Mouse (Mus musculus) heart, embryonic 13.5 days (tissue): ENCODE measurements around the gene Rerg. TPM values are rescaled to one million over a fixed set of nuclear protein-coding genes. Genes with fewer than 3 reads are reported as not detected.

Source experiments
- ATAC-seq: fragments of 200-750 bp; cut with Nextera tagmentation; 2 replicates; pipeline ENCODE4 v1.8.0; 2017; ENCODE audit warnings: moderate TSS enrichment; ENCODE audit not compliant: insufficient number of reproducible peaks, low FRiP score, low TSS enrichment; ENCODE audit errors: extremely low read depth
- H3K27ac ChIP-seq: fragments of 300-500 bp; sonication (generic); replicated peaks from 2 replicates; pipeline ENCODE4 v1.5.1; 2015; ENCODE audit warnings: moderate library complexity, mild to moderate bottlenecking, inconsistent platforms
- H3K27me3 ChIP-seq: fragments of 300-500 bp; sonication (generic); replicated peaks from 2 replicates; pipeline ENCODE4 v1.6.1; 2015; ENCODE audit warnings: mild to moderate bottlenecking, inconsistent platforms
- H3K36me3 ChIP-seq: fragments of 300-500 bp; sonication (generic); 2 replicates; pipeline ENCODE4 v1.6.1; 2015; ENCODE audit warnings: mild to moderate bottlenecking, inconsistent platforms
- H3K4me1 ChIP-seq: fragments of 300-500 bp; sonication (generic); 2 replicates; pipeline ENCODE4 v1.6.1; 2015; ENCODE audit warnings: inconsistent platforms
- H3K4me2 ChIP-seq: fragments of 300-500 bp; sonication (generic); 2 replicates; pipeline ENCODE4 v1.6.1; 2015; ENCODE audit warnings: inconsistent platforms, mild to moderate bottlenecking, moderate library complexity
- H3K4me3 ChIP-seq: fragments of 300-500 bp; sonication (generic); 2 replicates; pipeline ENCODE4 v1.5.1; 2015; ENCODE audit warnings: moderate library complexity, mild to moderate bottlenecking, inconsistent platforms
- H3K9ac ChIP-seq: fragments of 300-500 bp; sonication (generic); 2 replicates; pipeline ENCODE4 v1.6.1; 2015; ENCODE audit warnings: inconsistent platforms, mild to moderate bottlenecking, moderate library complexity
- H3K9me3 ChIP-seq: fragments of 300-500 bp; sonication (generic); 2 replicates; pipeline ENCODE4 v1.6.1; 2016; ENCODE audit warnings: inconsistent platforms
- WGBS: fragments of 180-500 bp; shearing (Covaris S2); methylation state at CpG from one replicate; pipeline ENCODE4 v1.1.7; 2015; ENCODE audit warnings: mixed read lengths; 5-methylcytosine and 5-hydroxymethylcytosine counted together
- polyA plus RNA-seq: library from polyadenylated mRNA; unstranded; fragments of >200 nt; fragmentation: Nextera tagmentation; extraction: Ambion mirVana; gene quantifications from 2 replicates; pipeline ENCODE4 v1.2.1, GENCODE M21; 2015

Rerg gene
- polyA plus RNA-seq, 1 experiment from 2014 or later: 5.2 TPM

GRCm38 (mm10) chr6:137191026-137191425 lies 20.7 kb upstream of the Rerg start:
- no peak overlapping the region for H3K9ac ChIP-seq
- H3K27ac ChIP-seq: no peak overlapping the region
- 81% methylated on average over 11 of the region's 11 CpGs for WGBS
- H3K4me3 ChIP-seq: no peak overlapping the region
- H3K36me3 ChIP-seq: no peaks in the 10 kb centered on the region
- no peaks in the 10 kb centered on the region for H3K9me3 ChIP-seq
- no peak overlapping the region for H3K4me2 ChIP-seq
- H3K27me3 ChIP-seq: no peaks in the 10 kb centered on the region
- H3K4me1 ChIP-seq: no peaks in the 10 kb centered on the region
- ATAC-seq: no peak

- Histone ChIP-seq H3K4me1 (no peaks in the 10 kb centered on the region), H3K9me3 (no peaks in the 10 kb centered on the region), H3K27me3 (no peaks in the 10 kb centered on the region), H3K4me3 (no peak overlapping the region), H3K36me3 (no peaks in the 10 kb centered on the region), H3K9ac (no peak overlapping the region), H3K4me2 (no peak overlapping the region), H3K27ac (no peak overlapping the region)
- ATAC-seq: no peak
- WGBS: 76% methylated on average over 6 of the region's 6 CpGs
These were observed 20.3 kb upstream of the Rerg start for GRCm38 (mm10) chr6:137190577-137190976.

- no peaks in the 10 kb centered on the region for H3K9me3 ChIP-seq
- WGBS: 67% methylated on average over 11 of the region's 11 CpGs
- H3K4me2 ChIP-seq: no peak overlapping the region
- no peak overlapping the region for H3K9ac ChIP-seq
- no peaks in the 10 kb centered on the region for H3K36me3 ChIP-seq
- H3K4me1 ChIP-seq: no peaks in the 10 kb centered on the region
- no peaks in the 10 kb centered on the region for H3K27me3 ChIP-seq
- no peak overlapping the region for H3K27ac ChIP-seq
- no peak for ATAC-seq
- no peak overlapping the region for H3K4me3 ChIP-seq
These were observed 18.2 kb upstream of the Rerg start for GRCm38 (mm10) chr6:137188375-137188926.

- no peak overlapping the region for H3K9ac ChIP-seq
These were observed 17.1 kb upstream of the Rerg start for GRCm38 (mm10) chr6:137187426-137187825.

GRCm38 (mm10) chr6:137180636-137181035 lies 10.3 kb upstream of the Rerg start:
- no peaks in the 10 kb centered on the region for H3K36me3 ChIP-seq
- H3K4me2 ChIP-seq: no peak overlapping the region
- no peak overlapping the region for H3K4me3 ChIP-seq
- H3K9ac ChIP-seq: no peak overlapping the region
- H3K27ac ChIP-seq: no peak overlapping the region
- ATAC-seq: no peak
- H3K4me1 ChIP-seq: peaks cover 30% of the 10 kb centered on the region
- 0 out of 2 replicates have a peak, but pooled peaks cover 6% of the 10 kb centered on the region for H3K27me3 ChIP-seq
- 71% methylated on average over 6 of the region's 6 CpGs for WGBS
- H3K9me3 ChIP-seq: no peaks in the 10 kb centered on the region

More at GRCm38 (mm10) chr6:137187426-137187825, 17.1 kb upstream of the Rerg start:
- no peaks in the 10 kb centered on the region for H3K36me3 ChIP-seq
- no peak overlapping the region for H3K27ac ChIP-seq
- peaks cover 5% of the 10 kb centered on the region for H3K4me1 ChIP-seq
- 64% methylated on average over 3 of the region's 3 CpGs for WGBS
- H3K27me3 ChIP-seq: no peaks in the 10 kb centered on the region
- no peak overlapping the region for H3K4me2 ChIP-seq
- ATAC-seq: no peak
- H3K9me3 ChIP-seq: no peaks in the 10 kb centered on the region
- H3K4me3 ChIP-seq: no peak overlapping the region

- ATAC-seq: no peak
- H3K4me2 ChIP-seq: no peak overlapping the region
- 0 out of 2 replicates have a peak, but pooled peaks cover 6% of the 10 kb centered on the region for H3K27me3 ChIP-seq
- H3K9me3 ChIP-seq: no peaks in the 10 kb centered on the region
- no peak overlapping the region for H3K9ac ChIP-seq
- peaks cover 30% of the 10 kb centered on the region for H3K4me1 ChIP-seq
- 42% methylated on average over 8 of the region's 8 CpGs for WGBS
- no peak overlapping the region for H3K27ac ChIP-seq
- H3K4me3 ChIP-seq: no peak overlapping the region
- H3K36me3 ChIP-seq: no peaks in the 10 kb centered on the region
These were observed 9.8 kb upstream of the Rerg start for GRCm38 (mm10) chr6:137180115-137180514.

- no peak for ATAC-seq
- H3K27me3 ChIP-seq: 0 out of 2 replicates have a peak, but pooled peaks cover 6% of the 10 kb centered on the region
- 38% methylated on average over 3 of the region's 3 CpGs for WGBS
- no peak overlapping the region for H3K4me3 ChIP-seq
- H3K9me3 ChIP-seq: no peaks in the 10 kb centered on the region
- no peak overlapping the region for H3K9ac ChIP-seq
- peak overlapping the region; percentile 58 for H3K27ac ChIP-seq
- no peak overlapping the region for H3K4me2 ChIP-seq
- peaks cover 30% of the 10 kb centered on the region for H3K4me1 ChIP-seq
- no peaks in the 10 kb centered on the region for H3K36me3 ChIP-seq
These were observed 8.7 kb upstream of the Rerg start for GRCm38 (mm10) chr6:137179026-137179425.

DNA sequence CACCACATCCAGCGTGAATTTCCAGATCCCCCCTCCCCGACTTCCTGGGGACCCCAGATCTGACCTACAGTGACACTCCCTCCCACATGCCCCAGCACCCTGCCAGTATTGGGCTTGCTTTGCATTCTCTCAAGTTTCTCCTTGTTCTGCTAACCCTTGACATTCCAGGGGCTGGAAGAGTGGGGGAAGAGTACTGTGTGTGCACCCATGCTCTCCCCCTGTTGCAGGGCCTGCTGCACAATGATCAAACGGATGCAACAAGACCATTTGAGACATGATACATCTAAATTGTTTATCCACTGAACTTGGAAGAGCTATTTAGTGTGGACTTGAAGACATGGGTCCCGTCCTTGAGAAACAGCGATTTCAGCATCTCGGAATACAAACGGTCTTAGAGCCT lies 349 bp upstream of the Rerg start:
- Histone ChIP-seq H3K9me3 (no peaks in the 10 kb centered on the region), H3K36me3 (no peaks in the 10 kb centered on the region), H3K4me2 (no peak overlapping the region), H3K4me1 (peaks cover 14% of the 10 kb centered on the region), H3K27ac (no peak overlapping the region), H3K4me3 (no peak overlapping the region), H3K27me3 (peaks cover 14% of the 10 kb centered on the region), H3K9ac (no peak overlapping the region)
- no peak for ATAC-seq
- 30% methylated on average over 7 of the region's 7 CpGs for WGBS

DNA sequence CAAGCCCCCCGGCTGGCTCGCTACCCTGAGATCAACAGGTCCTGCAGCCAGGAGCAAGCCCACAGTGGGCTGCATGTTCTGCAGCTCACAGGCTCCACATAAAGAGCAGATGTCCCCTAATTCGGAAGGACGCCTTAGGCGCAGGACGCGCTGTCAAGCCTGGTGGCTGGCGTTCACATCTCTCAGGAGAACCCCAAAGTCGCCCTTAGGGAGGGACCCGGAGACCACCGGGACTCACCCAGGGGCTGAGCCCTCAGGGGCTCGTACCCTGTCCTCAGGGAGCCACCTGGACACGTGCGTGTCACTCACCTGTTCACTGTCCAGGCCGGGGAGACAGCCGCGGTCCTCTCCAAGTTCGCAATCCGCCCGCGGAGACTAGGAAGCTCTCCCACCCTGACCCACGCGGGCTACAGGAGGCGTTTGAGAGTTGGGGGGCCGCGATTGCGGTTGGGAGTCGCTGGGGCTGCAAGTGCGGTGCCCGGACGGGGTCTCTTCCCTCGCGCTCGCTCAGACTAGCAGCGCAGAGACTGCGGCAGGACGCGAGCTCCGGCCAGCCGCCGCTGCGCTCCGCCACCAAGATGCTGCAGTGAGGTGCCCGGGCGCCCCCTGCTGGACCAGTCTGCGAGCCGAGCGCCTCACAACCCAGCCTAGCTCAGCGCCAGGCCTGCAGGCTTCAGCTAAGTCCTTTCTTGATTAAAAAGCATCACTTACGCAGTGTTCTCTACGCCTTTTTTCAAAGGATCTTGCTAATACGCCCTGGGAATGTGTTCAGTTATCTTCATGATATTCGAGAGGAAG lies 927 bp downstream of the Rerg start:
- no peak overlapping the region for H3K27ac ChIP-seq
- H3K9me3 ChIP-seq: no peaks in the 10 kb centered on the region
- H3K36me3 ChIP-seq: no peaks in the 10 kb centered on the region
- H3K9ac ChIP-seq: peak overlapping the region; percentile 80
- H3K27me3 ChIP-seq: peaks cover 14% of the 10 kb centered on the region
- H3K4me3 ChIP-seq: peak overlapping the region; percentile 62
- peak overlapping the region; percentile 87 for H3K4me2 ChIP-seq
- 1% methylated on average over 53 of the region's 53 CpGs for WGBS
- H3K4me1 ChIP-seq: peaks cover 14% of the 10 kb centered on the region
- ATAC-seq: peak; percentile 28; the same call in 1 of the 2 replicates

GRCm38 (mm10) chr6:137166843-137167242 lies 3.5 kb downstream of the Rerg start:
- H3K9me3 ChIP-seq: no peaks in the 10 kb centered on the region
- no peak overlapping the region for H3K27ac ChIP-seq
- WGBS: 40% methylated on average over 4 of the region's 4 CpGs
- peaks cover 10% of the 10 kb centered on the region for H3K27me3 ChIP-seq
- H3K4me3 ChIP-seq: no peak overlapping the region
- H3K36me3 ChIP-seq: no peaks in the 10 kb centered on the region
- H3K4me1 ChIP-seq: peaks cover 14% of the 10 kb centered on the region
- ATAC-seq: no peak
- H3K9ac ChIP-seq: no peak overlapping the region
- no peak overlapping the region for H3K4me2 ChIP-seq

- no peaks in the 10 kb centered on the region for H3K36me3 ChIP-seq
- no peaks in the 10 kb centered on the region for H3K9me3 ChIP-seq
- no peaks in the 10 kb centered on the region for H3K4me1 ChIP-seq
- H3K27ac ChIP-seq: no peak overlapping the region
- H3K4me2 ChIP-seq: no peak overlapping the region
- peaks cover 4% of the 10 kb centered on the region for H3K27me3 ChIP-seq
- ATAC-seq: no peak
- H3K4me3 ChIP-seq: no peak overlapping the region
- H3K9ac ChIP-seq: no peak overlapping the region
- WGBS: 63% methylated on average over 10 of the region's 10 CpGs
These were observed 6.7 kb downstream of the Rerg start for GRCm38 (mm10) chr6:137163571-137163970.

- Histone ChIP-seq H3K4me1 (no peaks in the 10 kb centered on the region), H3K9me3 (no peaks in the 10 kb centered on the region), H3K27ac (no peak overlapping the region), H3K27me3 (no peaks in the 10 kb centered on the region; the same call in 1 of the 2 replicates), H3K4me2 (no peak overlapping the region), H3K9ac (no peak overlapping the region), H3K36me3 (no peaks in the 10 kb centered on the region), H3K4me3 (no peak overlapping the region)
- WGBS: 78% methylated on average over 4 of the region's 4 CpGs
- no peak for ATAC-seq
These were observed 7.2 kb downstream of the Rerg start for GRCm38 (mm10) chr6:137163061-137163460.
